Mouse (Mus musculus) right cerebral cortex, postnatal 10 days (tissue): ENCODE results near the gene Esyt2.
A peak's percentile ranks its signal among the peaks of the same experiment; 100 is the strongest.

Experiments used
- DNase-seq, 2 experiments: peaks; one replicate each; pipeline ENCODE4 v3.0.0; 2021; ENCODE audit warnings: low spot score in 2 of 2

The Esyt2 gene

GRCm38 (mm10) chr12:116280149-116280652 is 795 bp upstream of the Esyt2 start:
- DNase-seq: no peak

GRCm38 (mm10) chr12:116281427-116282281 is 658 bp downstream of the Esyt2 start:
- DNase-seq: peak; percentile 48 to 64

- DNase-seq: no peak
Observed at GRCm38 (mm10) chr12:116282856-116283255, 1.9 kb downstream of the Esyt2 start.

- no peak for DNase-seq
Observed at GRCm38 (mm10) chr12:116283511-116283910, 2.5 kb downstream of the Esyt2 start.

- no peak for DNase-seq
Observed at GRCm38 (mm10) chr12:116293185-116293584, 12.2 kb downstream of the Esyt2 start.

GRCm38 (mm10) chr12:116293599-116294292 is 12.8 kb downstream of the Esyt2 start:
- no peak for DNase-seq

GRCm38 (mm10) chr12:116299906-116300305 is 18.9 kb downstream of the Esyt2 start:
- no peak for DNase-seq

GRCm38 (mm10) chr12:116302181-116302580 is 21.2 kb downstream of the Esyt2 start:
- no peak for DNase-seq

GRCm38 (mm10) chr12:116306042-116306441 is 25.0 kb downstream of the Esyt2 start:
- DNase-seq: no peak

- no peak for DNase-seq
Observed at GRCm38 (mm10) chr12:116307870-116308269, 26.9 kb downstream of the Esyt2 start.

GRCm38 (mm10) chr12:116308612-116309011 is 27.6 kb downstream of the Esyt2 start:
- no peak for DNase-seq

- no peak for DNase-seq
Observed at GRCm38 (mm10) chr12:116313816-116314215, 32.8 kb downstream of the Esyt2 start.

GRCm38 (mm10) chr12:116315498-116315897 is 34.5 kb downstream of the Esyt2 start:
- no peak for DNase-seq

GRCm38 (mm10) chr12:116317818-116318217 is 36.8 kb downstream of the Esyt2 start:
- no peak for DNase-seq

GRCm38 (mm10) chr12:116325545-116325944 is 44.5 kb downstream of the Esyt2 start:
- DNase-seq: peak; percentile 59 to 70

- DNase-seq: no peak
Observed at GRCm38 (mm10) chr12:116326159-116326558, 45.2 kb downstream of the Esyt2 start.

GRCm38 (mm10) chr12:116334253-116334652 is 53.3 kb downstream of the Esyt2 start:
- no peak for DNase-seq

GRCm38 (mm10) chr12:116340160-116340559 is 59.2 kb downstream of the Esyt2 start:
- DNase-seq: no peak

GRCm38 (mm10) chr12:116348755-116349286 is 67.8 kb downstream of the Esyt2 start:
- no peak for DNase-seq

GRCm38 (mm10) chr12:116349376-116349775 is 68.4 kb downstream of the Esyt2 start:
- no peak for DNase-seq

- DNase-seq: no peak
Observed at GRCm38 (mm10) chr12:116351022-116351421, 70.0 kb downstream of the Esyt2 start.

GRCm38 (mm10) chr12:116352404-116352803 is 71.4 kb downstream of the Esyt2 start:
- DNase-seq: no peak
